Mouse (Mus musculus) heart, adult 10 weeks (tissue): ENCODE results near the gene Cenpv. TPM values are rescaled to one million over a fixed set of nuclear protein-coding genes. Genes with fewer than 3 reads are reported as not detected.

ENCODE experiments used
- polyA plus RNA-seq: library from polyadenylated mRNA; stranded (reverse); fragments of 350-450 nt; fragmentation: Illumina TruSeq; extraction: RNeasy Lipid Tissue Mini Kit (QIAGEN cat#74804); gene quantifications from one replicate; pipeline ENCODE4 v1.2.3, GENCODE M21; 2014; ENCODE audit warnings: low read depth, low replicate concordance

Gene Cenpv
- 28.9 TPM for polyA plus RNA-seq

GRCm38 (mm10) chr11:62539089-62539890, at the start of gene Cenpv:
Gene Cenpv, minus strand, starts transcription at chr11:62539261.

GRCm38 (mm10) chr11:62573959-62574702, 35.1 kb upstream of the Cenpv start, which contains the start of gene Trpv2:
Gene Trpv2, plus strand, starts transcription at chr11:62574486.

GRCm38 (mm10) chr11:62550727-62551225, 11.7 kb upstream of the Cenpv start, which contains the start of gene Ubb:
Gene Ubb, plus strand, starts transcription at chr11:62551171.

Other genes starting within 250 kb of the Cenpv start
- gene Pigl, start 80.8 kb downstream of the Cenpv start, polyA plus RNA-seq: 4.8 TPM
- 82.6 TPM for gene Ncor1, start 80.7 kb downstream of the Cenpv start, polyA plus RNA-seq
- gene Ubb, start 11.9 kb upstream of the Cenpv start, polyA plus RNA-seq: 981 TPM
- gene Trpv2, start 35.2 kb upstream of the Cenpv start, polyA plus RNA-seq: 4.1 TPM
- 6.5 TPM for gene Lrrc75a, start 109.3 kb upstream of the Cenpv start, polyA plus RNA-seq
- gene Mmgt2, start 109.4 kb upstream of the Cenpv start, polyA plus RNA-seq: 17.9 TPM
- gene Zfp287, start 192.6 kb upstream of the Cenpv start, polyA plus RNA-seq: 2.0 TPM
- gene Gm10428, start 213.8 kb upstream of the Cenpv start, polyA plus RNA-seq: not detected